Mouse (Mus musculus): Measurements from ENCODE around the gene Myo1e.

Gene Myo1e

GRCm38 (mm10) chr9:70408791-70409190 lies 201.6 kb downstream of the Myo1e start:
- DNase-seq (ENCODE audit: low read depth, low spot score): peak; percentile 58

- DNase-seq (ENCODE audit: low read depth, low spot score): no peak
These were observed 202.6 kb downstream of the Myo1e start for GRCm38 (mm10) chr9:70409743-70410142.

GRCm38 (mm10) chr9:70410668-70411067 lies 203.5 kb downstream of the Myo1e start:
- DNase-seq (ENCODE audit: low read depth, low spot score): no peak

GRCm38 (mm10) chr9:70413038-70413437 lies 205.9 kb downstream of the Myo1e start:
- no peak for DNase-seq (ENCODE audit: low read depth, low spot score)

GRCm38 (mm10) chr9:70416412-70416811 lies 209.3 kb downstream of the Myo1e start:
- DNase-seq (ENCODE audit: low read depth, low spot score): peak; percentile 55

GRCm38 (mm10) chr9:70421257-70422056 lies 214.3 kb downstream of the Myo1e start, which contains the start of gene Ccnb2:
Gene Ccnb2, minus strand, starts transcription at chr9:70421547.
- DNase-seq (ENCODE audit: low read depth, low spot score): peak; percentile 93

- DNase-seq (ENCODE audit: low read depth, low spot score): no peak
These were observed 215.5 kb downstream of the Myo1e start for GRCm38 (mm10) chr9:70422661-70423060.

GRCm38 (mm10) chr9:70439959-70440358 lies 232.8 kb downstream of the Myo1e start:
- DNase-seq (ENCODE audit: low read depth, low spot score): no peak

GRCm38 (mm10) chr9:70449072-70449471 lies 241.9 kb downstream of the Myo1e start:
- DNase-seq (ENCODE audit: low read depth, low spot score): no peak

All from CD4-positive, CD25-positive, alpha-beta regulatory T cell, adult 2 months (primary cell).